Mouse (Mus musculus) liver, embryonic 16.5 days (tissue): ENCODE results near the gene AL732309.1. TPM values are rescaled to one million over a fixed set of nuclear protein-coding genes. Genes with fewer than 3 reads are reported as not detected.

Experiments
- ATAC-seq: fragments of 200-750 bp; cut with Nextera tagmentation; 2 replicates; pipeline ENCODE4 v1.8.0; 2017; ENCODE audit warnings: low read depth, mild to moderate bottlenecking, moderate number of reproducible peaks, moderate library complexity
- H3K27ac ChIP-seq: fragments of 300-500 bp; sonication (generic); 2 replicates; pipeline ENCODE4 v1.5.1; 2014; ENCODE audit warnings: mild to moderate bottlenecking, low read length
- H3K27me3 ChIP-seq: fragments of 300-500 bp; sonication (generic); 2 replicates; pipeline ENCODE4 v1.6.1; 2014; ENCODE audit warnings: low read depth, low read length, mixed read lengths; ENCODE audit not compliant: control insufficient read depth, insufficient read depth
- H3K36me3 ChIP-seq: fragments of 300-500 bp; sonication (generic); 2 replicates; pipeline ENCODE4 v1.6.1; 2014; ENCODE audit warnings: mild to moderate bottlenecking; ENCODE audit not compliant: control insufficient read depth, insufficient read depth
- H3K4me1 ChIP-seq: fragments of 300-500 bp; sonication (generic); 2 replicates; pipeline ENCODE4 v1.6.1; 2014; ENCODE audit warnings: low read depth, low read length, mixed read lengths; ENCODE audit not compliant: control insufficient read depth
- H3K4me2 ChIP-seq: fragments of 300-500 bp; sonication (generic); 2 replicates; pipeline ENCODE4 v1.6.1; 2014; ENCODE audit warnings: low read depth, low read length, mixed read lengths
- H3K4me3 ChIP-seq: fragments of 300-500 bp; sonication (generic); 2 replicates; pipeline ENCODE4 v1.5.1; 2014; ENCODE audit warnings: low read depth, mild to moderate bottlenecking, low read length
- H3K9ac ChIP-seq: fragments of 300-500 bp; sonication (generic); 2 replicates; pipeline ENCODE4 v1.6.1; 2014; ENCODE audit warnings: low read depth, low read length
- H3K9me3 ChIP-seq: fragments of 300-500 bp; sonication (generic); replicated peaks from 2 replicates; pipeline ENCODE4 v1.6.1; 2016; ENCODE audit warnings: low read length; ENCODE audit not compliant: control insufficient read depth
- WGBS: fragments of 180-500 bp; shearing (Covaris S2); extraction: QIAGEN DNeasy Blood & Tissue Kit; methylation state at CpG from one replicate; pipeline ENCODE4 v1.1.7; 2014; ENCODE audit not compliant: insufficient replicate concordance; 5-methylcytosine and 5-hydroxymethylcytosine counted together
- polyA plus RNA-seq: library from polyadenylated mRNA; unstranded; fragments of >200 nt; fragmentation: Nextera tagmentation; extraction: Ambion mirVana; gene quantifications from 2 replicates; pipeline ENCODE4 v1.2.1, GENCODE M21; 2015

The AL732309.1 gene
- polyA plus RNA-seq, 1 experiment from 2014 or later, result 1.8 TPM

- peaks cover 10% of the 10 kb centered on the region for H3K36me3 ChIP-seq
- H3K27me3 ChIP-seq, result peaks cover 57% of the 10 kb centered on the region
- H3K4me3 ChIP-seq, result no peak overlapping the region
- no peak overlapping the region for H3K9ac ChIP-seq
- ATAC-seq, result no peak
- no peaks in the 10 kb centered on the region for H3K9me3 ChIP-seq
- H3K27ac ChIP-seq, result no peak overlapping the region
- no peak overlapping the region for H3K4me2 ChIP-seq
- H3K4me1 ChIP-seq, result peaks cover 8% of the 10 kb centered on the region
- 69% methylated on average over 7 of the region's 7 CpGs for WGBS
Measured at GRCm38 (mm10) chr2:25288734-25289345, 42.2 kb upstream of the AL732309.1 start.

- Histone ChIP-seq H3K36me3 (peaks cover 11% of the 10 kb centered on the region), H3K4me1 (peaks cover 8% of the 10 kb centered on the region), H3K27me3 (peaks cover 50% of the 10 kb centered on the region), H3K4me2 (no peak within 1 kb of the TSS), H3K4me3 (no peak within 1 kb of the TSS), H3K27ac (no peak within 1 kb of the TSS), H3K9ac (no peak within 1 kb of the TSS), H3K9me3 (no peaks in the 10 kb centered on the region)
- 76% methylated on average over 6 of the region's 6 CpGs for WGBS
- ATAC-seq, result no peak
Measured at GRCm38 (mm10) chr2:25287927-25288649, 41.4 kb upstream of the AL732309.1 start, which contains the start of gene Tmem210. TSS of gene Tmem210 (plus strand) at chr2:25288145.

- WGBS, result 23% methylated on average over 7 of the region's 7 CpGs
- Histone ChIP-seq H3K4me3 (no peak overlapping the region), H3K27ac (no peak overlapping the region), H3K36me3 (peaks cover 13% of the 10 kb centered on the region), H3K4me1 (peaks cover 7% of the 10 kb centered on the region), H3K4me2 (no peak overlapping the region), H3K9me3 (no peaks in the 10 kb centered on the region), H3K27me3 (peaks cover 40% of the 10 kb centered on the region), H3K9ac (no peak overlapping the region)
- peak; percentile 53 for ATAC-seq
Measured at GRCm38 (mm10) chr2:25286837-25287636, 40.4 kb upstream of the AL732309.1 start.

DNA sequence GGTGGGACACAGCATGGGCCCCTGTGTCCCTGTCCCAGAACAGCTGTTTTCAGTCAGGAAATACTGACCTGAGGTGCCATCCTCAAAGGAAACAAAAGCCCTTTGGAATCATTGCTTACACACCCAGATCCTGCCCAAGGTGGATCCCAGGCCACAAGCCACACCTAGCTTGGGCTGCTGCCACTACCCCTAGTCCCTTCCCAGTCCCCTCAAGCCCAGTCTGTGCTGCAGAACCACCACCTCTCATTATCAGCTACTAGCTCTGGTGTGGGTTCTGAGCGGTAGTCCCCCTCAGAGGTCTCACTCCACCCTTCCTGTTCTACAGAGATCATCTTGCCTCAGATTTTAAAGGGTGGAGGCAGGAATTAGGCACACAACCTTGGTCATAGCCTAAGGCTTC, 39.7 kb upstream of the AL732309.1 start:
- H3K4me3 ChIP-seq, result no peak overlapping the region
- H3K4me2 ChIP-seq, result no peak overlapping the region
- peaks cover 13% of the 10 kb centered on the region for H3K36me3 ChIP-seq
- H3K9ac ChIP-seq, result no peak overlapping the region
- H3K27me3 ChIP-seq, result peaks cover 33% of the 10 kb centered on the region
- no peaks in the 10 kb centered on the region for H3K9me3 ChIP-seq
- 21% methylated on average over 1 of the region's 1 CpGs for WGBS
- peaks cover 6% of the 10 kb centered on the region; the same call in 1 of the 2 replicates for H3K4me1 ChIP-seq
- peak; percentile 43; the same call in 1 of the 2 replicates for ATAC-seq
- no peak overlapping the region for H3K27ac ChIP-seq

DNA sequence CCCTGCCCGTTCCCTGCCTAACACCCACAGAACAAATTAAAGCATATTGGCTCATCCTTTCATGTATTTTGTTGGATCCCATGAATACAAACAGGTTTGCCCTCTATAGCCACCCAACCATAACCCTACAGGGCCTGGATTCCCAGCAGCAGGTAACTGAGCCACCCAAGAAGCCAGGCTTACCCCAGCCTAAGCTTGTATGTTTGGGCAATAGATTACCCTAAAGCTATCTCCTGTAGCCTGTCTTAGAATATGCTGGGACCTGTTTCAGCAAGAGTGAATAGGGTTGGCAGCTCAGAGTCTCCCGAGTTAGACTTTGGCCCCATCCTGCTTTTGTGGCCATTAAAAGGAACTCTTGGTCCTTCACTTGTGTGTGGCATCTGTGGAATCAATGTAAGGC, 38.9 kb upstream of the AL732309.1 start:
- H3K27ac ChIP-seq, result no peak overlapping the region

GRCm38 (mm10) chr2:25278928-25279882, 32.5 kb upstream of the AL732309.1 start:
- Histone ChIP-seq H3K4me3 (no peak overlapping the region), H3K4me1 (no peaks in the 10 kb centered on the region), H3K27ac (no peak overlapping the region), H3K4me2 (no peak overlapping the region), H3K9ac (no peak overlapping the region), H3K27me3 (no peaks in the 10 kb centered on the region), H3K36me3 (peaks cover 38% of the 10 kb centered on the region), H3K9me3 (no peaks in the 10 kb centered on the region)
- 0 out of 2 replicates have a peak, but pooled peaks have one; percentile 30 for ATAC-seq
- WGBS, result 54% methylated on average over 13 of the region's 13 CpGs

More for the DNA sequence above, 38.9 kb upstream of the AL732309.1 start:
- Histone ChIP-seq H3K4me3 (no peak overlapping the region), H3K4me1 (peaks cover 6% of the 10 kb centered on the region; the same call in 1 of the 2 replicates), H3K36me3 (peaks cover 17% of the 10 kb centered on the region), H3K9me3 (no peaks in the 10 kb centered on the region), H3K9ac (no peak overlapping the region), H3K4me2 (no peak overlapping the region), H3K27me3 (peaks cover 25% of the 10 kb centered on the region)
- ATAC-seq, result no peak
- WGBS, result 83% methylated on average over 2 of the region's 2 CpGs

GRCm38 (mm10) chr2:25273010-25273409, 26.3 kb upstream of the AL732309.1 start:
- Histone ChIP-seq H3K4me1 (peaks cover 24% of the 10 kb centered on the region), H3K4me2 (peak overlapping the region; percentile 82), H3K9ac (peak overlapping the region; percentile 89), H3K27ac (peak overlapping the region; percentile 73), H3K36me3 (peaks cover 27% of the 10 kb centered on the region), H3K9me3 (no peaks in the 10 kb centered on the region), H3K27me3 (no peaks in the 10 kb centered on the region), H3K4me3 (peak overlapping the region; percentile 96)
- no peak for ATAC-seq
- 27% methylated on average over 16 of the region's 16 CpGs for WGBS

GRCm38 (mm10) chr2:25272515-25272914, 25.9 kb upstream of the AL732309.1 start:
- peak overlapping the region; percentile 82 for H3K4me2 ChIP-seq
- peaks cover 29% of the 10 kb centered on the region for H3K4me1 ChIP-seq
- H3K4me3 ChIP-seq, result peak overlapping the region; percentile 96
- peak overlapping the region; percentile 73 for H3K27ac ChIP-seq
- under 1% methylated on average over 27 of the region's 29 CpGs for WGBS
- peak overlapping the region; percentile 89 for H3K9ac ChIP-seq
- ATAC-seq, result peak; percentile 17; the same call in 1 of the 2 replicates
- H3K27me3 ChIP-seq, result no peaks in the 10 kb centered on the region
- H3K9me3 ChIP-seq, result no peaks in the 10 kb centered on the region
- peaks cover 22% of the 10 kb centered on the region for H3K36me3 ChIP-seq
